1 mouse cellular context compared by ENCODE assay signal in genomic region chr7:28735701-28736100, GRCm38 (mm10).
TF ChIP-seq lines count a peak whose summit lies in the region.

No protein-coding gene starts in this region.

TF ChIP-seq in MEL, 35 proteins besides CTCF, POLR2A, EP300 and RAD21:
- no peak for TF ChIP-seq MYC (IDR thresholded peaks at IDR 0.05; ENCODE audit: low read depth, low read length)
- no peak for TF ChIP-seq ETS1 (IDR thresholded peaks at IDR 0.05; ENCODE audit: low read depth, low read length)
- TF ChIP-seq UBTF (IDR thresholded peaks at IDR 0.05; ENCODE audit: borderline replicate concordance, insufficient read depth, low read depth, low read length): no peak
- no peak for TF ChIP-seq MXI1 (IDR thresholded peaks at IDR 0.05; ENCODE audit: low read depth, low read length)
- TF ChIP-seq ZC3H11A (IDR thresholded peaks at IDR 0.05; ENCODE audit: low read depth, low read length): no peak
- TF ChIP-seq POLR2AphosphoS2 (IDR thresholded peaks at IDR 0.05; ENCODE audit: low read length): no peak
- no peak for TF ChIP-seq JUND (IDR thresholded peaks at IDR 0.05; ENCODE audit: low read depth, low read length)
- no peak for TF ChIP-seq NELFE (IDR thresholded peaks at IDR 0.05; ENCODE audit: low read depth, low read length)
- no peak for TF ChIP-seq TBP (IDR thresholded peaks at IDR 0.05; ENCODE audit: low read depth, low read length)
- TF ChIP-seq CHD1 (IDR thresholded peaks at IDR 0.05; ENCODE audit: low read depth, low read length): no peak
- no peak for TF ChIP-seq SMC3 (IDR thresholded peaks at IDR 0.05; ENCODE audit: low read depth, low read length)
- TF ChIP-seq CHD2 (IDR thresholded peaks at IDR 0.05; ENCODE audit: low read length): no peak
- TF ChIP-seq USF1 (IDR thresholded peaks at IDR 0.05; ENCODE audit: low read depth, low read length): no peak
- no peak for TF ChIP-seq MEF2A (IDR thresholded peaks at IDR 0.05; ENCODE audit: extremely low read depth, insufficient replicate concordance, low read depth, low read length, poor library complexity, severe bottlenecking)
- no peak for TF ChIP-seq ZNF384 (IDR thresholded peaks at IDR 0.05; ENCODE audit: low read depth, low read length)
- TF ChIP-seq MAX (IDR thresholded peaks at IDR 0.05; ENCODE audit: low read length): no peak
